Mouse (Mus musculus) c-Kit-positive CD71-negative TER-119-negative erythroid progenitor cells, embryonic 14.5 days (primary cell): ENCODE measurements at regions not wholly inside any gene's neighbourhood (a gene's known extent, or its start where the extent isn't known, plus 50 kb on each side); places are given as distances from the start of the nearest gene placed in this dataset.
"Not testable (repeated sequence)": the region's sequence is repeated elsewhere in the genome, so short reads cannot be mapped to it uniquely, and the experiment has no call there.

Source experiments
- DNase-seq: peaks from one replicate; pipeline ENCODE4 v3.0.0-alpha.2; 2013; ENCODE audit warnings: low read depth

DNA sequence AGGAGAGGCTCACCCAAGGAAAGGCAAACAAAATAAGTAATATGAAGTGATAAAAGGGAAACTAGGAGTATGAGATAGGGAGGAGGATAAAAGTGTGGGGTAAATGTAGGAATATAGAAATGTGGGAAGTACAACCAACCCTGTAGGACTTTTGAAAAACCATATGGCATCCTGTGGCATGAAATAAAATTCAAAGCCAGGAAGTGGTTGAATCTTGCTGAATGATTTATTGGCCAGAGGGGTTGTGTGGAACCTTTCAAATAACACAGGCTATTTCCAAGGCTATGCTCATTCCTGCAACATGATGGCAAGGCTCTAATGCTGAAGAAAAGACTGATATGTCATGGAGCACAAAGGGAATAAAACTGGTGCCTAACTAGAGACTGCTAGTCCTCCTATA, 347.9 kb downstream of the Gm11232 start:
- no peak for DNase-seq

DNA sequence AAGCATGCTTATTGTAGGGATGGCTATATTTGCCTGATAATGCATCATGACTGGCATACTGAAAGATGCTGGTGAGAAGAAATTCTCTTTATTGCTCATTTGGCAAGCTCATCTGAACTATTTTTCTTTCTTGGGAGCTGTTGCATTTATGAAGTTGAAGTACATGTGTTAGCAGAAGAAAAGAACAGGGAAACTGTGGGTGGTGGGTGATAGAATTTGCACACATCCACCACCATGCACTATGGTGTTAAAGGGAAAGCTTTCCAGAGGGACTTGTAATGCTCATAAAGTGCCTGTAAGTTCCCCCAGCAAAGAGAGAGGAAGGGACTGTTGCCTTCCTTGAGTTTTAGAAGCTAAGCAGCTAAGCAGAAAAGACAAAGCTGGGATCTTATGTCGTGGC, 367.3 kb downstream of the Gm11232 start:
- no peak for DNase-seq

DNA sequence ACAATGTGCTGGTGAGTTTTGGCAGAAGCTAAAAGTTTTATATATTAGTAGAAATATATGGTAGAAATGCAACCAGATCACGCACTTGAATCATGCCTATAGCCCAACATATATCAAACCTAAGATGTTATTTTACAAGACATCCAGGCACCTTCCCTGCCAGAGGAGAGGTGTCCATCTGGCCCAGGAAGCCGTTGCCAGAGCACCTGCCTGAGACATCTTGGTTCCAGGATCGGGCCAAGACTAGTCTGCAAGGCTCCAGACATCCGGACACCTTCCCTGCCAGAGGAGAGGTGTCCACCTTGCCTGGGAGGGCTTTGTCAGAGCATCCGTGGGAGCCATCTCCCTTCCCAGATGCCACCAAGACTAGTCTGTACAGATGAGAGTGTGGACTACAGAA, 388.5 kb downstream of the Gm11232 start:
- DNase-seq = no peak

DNA sequence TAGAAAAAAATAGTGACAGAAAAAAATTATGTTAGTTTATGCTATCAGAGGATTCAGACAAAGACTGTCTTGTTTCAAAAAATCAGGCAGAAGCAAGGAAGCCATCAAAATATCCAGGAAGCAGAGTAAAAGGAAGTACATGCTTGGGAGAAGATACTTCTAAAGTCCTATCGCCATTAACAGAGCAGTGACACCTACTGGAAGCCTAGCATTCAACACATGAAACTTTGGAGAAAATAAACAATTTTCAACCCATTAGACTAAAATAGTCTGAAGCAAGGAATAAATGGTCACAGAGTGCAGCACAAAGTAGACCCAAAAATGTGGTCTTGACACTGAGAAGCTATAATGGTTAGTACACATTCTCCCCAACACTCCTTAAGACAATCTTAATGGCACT, 394.0 kb downstream of the Gm11232 start:
- no peak for DNase-seq

DNA sequence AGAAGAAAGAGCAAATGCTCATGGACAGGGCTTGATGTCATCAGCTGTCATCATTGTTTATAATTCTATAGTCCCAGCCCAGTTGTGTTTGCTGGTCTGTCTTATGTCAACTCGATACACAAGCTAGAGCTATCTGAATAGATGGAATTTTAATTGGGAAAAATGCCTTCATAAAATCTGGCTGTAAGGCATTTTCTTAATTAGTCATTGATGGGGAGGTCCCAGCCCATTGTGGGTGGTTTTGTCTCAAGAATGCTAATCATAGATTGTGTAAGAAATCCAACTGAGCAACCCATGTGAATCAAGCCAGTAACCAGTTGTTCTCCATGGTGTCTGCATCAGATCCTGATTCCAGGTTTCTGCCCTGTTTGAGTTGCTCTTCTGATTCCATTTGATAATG, 400.1 kb downstream of the Gm11232 start:
- DNase-seq = no peak

DNA sequence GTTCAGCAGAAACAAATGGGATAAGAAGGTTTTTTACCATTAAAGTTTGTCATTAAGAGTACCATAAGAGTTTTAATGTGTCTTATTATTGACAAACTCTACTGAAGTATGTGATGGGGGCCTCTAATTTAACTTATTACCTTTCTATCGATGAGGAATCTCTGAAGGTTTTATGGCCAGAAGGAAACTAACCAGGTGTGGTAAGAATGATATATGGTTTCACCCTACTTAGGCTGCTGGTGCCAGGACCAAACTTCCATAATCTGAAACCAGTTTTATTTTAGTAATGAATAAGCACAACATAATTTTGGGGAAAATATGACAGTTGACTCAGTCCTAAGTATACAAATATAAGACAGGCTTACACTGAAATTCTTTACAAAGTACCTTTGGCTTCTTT, 401.1 kb downstream of the Gm11232 start:
- no peak for DNase-seq

DNA sequence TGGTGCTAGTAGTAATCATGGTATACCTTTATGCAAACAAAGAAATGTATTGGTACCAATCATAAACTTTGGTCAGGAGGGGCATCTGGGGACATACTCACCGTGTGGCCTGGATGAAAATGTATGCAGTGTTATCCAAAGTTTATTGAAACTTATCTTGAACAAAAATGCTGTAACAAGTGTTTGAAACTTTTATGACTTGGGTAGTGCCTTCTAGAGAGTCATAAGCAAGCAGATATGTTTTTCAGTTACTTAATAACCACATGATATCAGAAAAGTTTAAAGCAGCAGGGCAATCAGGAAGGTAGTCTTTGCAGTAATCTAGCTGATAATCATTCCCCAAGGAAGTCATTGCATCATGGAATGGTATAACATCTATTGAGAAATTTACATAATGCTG, 401.5 kb downstream of the Gm11232 start:
- DNase-seq = no peak

DNA sequence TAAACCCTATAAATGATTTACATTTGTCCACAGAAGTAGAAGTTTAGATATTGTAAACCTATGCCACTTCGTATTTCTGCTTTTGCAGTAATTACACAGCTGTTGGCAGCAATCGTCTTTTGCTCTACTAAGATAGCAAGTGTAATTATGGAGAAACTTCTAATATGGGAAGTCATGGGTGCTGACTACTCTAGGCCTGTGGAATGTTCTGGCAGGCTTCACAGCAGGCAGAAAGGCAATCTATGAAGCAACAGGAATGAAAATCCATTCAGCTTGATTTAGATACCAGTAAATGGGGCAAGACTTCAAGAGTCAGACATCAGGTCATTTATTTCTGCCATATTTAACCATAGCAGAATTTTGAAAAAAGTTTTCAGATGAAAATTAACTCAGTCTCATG, 405.9 kb downstream of the Gm11232 start:
- no peak for DNase-seq

DNA sequence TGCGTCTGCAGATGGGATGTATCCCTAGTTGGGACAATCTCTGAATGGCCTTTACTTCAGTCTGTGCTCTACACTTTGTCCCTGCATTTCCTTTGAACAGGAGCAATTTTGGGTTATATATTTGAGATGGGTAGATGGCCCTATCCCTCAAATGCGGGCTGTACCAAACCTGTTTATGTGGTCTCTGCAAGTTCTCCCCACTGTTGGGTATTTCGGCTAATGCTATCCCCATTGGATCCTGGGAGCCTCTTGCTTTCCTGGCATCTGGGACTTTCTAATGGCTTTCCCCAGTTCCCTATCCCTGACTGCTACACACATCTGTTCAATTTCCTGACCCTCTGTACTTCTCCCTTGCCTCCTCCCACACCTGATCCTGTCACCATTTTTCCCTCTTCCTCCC, 414.7 kb downstream of the Gm11232 start:
- DNase-seq = no peak

DNA sequence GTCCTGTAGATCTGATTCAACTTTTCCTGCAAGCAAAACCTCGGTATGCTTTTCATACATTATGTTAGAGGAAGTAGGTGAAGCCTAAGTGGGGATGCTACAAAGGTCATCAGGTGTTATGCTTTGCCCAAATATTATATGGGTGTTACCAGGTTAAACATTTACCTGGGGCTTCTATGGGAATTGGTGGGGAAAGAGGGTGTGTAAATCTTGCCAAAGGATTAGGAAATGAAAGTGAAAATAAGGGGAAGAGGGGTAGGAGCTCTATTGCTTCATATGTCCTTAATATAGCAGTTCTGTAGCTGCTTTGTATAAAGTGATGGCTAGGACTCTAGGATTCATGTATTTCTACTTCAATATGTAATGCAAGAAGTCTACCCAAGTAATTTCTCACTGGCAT, 419.2 kb downstream of the Gm11232 start:
- no peak for DNase-seq

DNA sequence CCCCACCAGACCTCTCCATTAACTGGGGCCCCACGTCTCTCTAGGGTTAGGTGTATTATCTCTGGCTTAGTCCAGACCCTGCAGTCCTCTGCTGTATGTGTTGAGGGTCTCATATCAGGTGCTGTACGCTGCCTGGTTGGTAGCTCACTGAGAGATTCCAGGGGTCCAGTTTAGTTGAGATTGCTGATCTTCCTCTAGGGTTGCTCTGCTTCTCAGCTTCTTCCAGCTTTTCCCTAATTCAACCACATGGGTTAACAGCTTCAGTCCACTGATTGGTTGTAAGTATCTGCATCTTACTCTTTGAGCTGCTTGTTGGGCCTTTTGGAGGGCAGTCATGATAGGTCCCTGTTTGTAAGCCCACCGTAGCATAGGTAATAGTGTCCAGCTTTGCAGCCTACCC, 425.1 kb downstream of the Gm11232 start:
- DNase-seq = no peak

DNA sequence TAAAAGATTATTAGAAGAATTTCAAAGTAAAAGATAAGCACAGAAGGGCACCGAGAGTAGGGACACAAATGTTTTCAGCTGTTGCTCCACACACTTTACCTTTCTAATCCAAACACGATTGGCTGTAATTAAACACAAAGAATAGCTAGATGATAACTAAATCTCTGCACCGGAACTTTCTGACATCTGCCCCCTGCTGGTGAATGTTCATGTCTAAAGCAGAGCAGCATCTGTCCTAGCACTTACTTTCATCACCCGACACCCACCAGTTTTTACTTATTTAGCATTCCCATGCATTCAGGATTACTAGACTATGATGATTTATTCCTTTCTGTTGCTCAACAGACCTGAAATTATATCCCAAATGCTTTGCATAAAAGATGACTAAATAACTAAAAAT, 425.7 kb downstream of the Gm11232 start:
- no peak for DNase-seq

DNA sequence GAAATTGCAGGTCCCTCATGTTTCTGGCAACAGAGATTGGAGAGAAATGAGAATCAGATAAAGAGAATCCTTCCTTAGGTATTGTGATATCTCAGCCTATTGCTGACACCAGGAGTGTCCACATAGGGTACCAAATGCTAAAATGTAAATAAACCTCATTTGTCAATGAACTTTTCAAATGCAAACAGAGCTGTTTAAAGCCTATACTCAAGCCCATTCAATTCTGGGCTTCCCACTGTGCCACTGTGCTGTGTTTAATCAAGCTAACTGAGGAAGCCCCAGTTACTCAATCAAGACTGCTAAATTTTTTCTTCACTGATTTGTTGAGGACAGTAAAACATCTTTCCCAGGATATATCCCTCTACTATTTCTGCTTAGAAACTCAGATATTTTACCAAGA, 441.2 kb downstream of the Gm11232 start:
- DNase-seq = no peak

DNA sequence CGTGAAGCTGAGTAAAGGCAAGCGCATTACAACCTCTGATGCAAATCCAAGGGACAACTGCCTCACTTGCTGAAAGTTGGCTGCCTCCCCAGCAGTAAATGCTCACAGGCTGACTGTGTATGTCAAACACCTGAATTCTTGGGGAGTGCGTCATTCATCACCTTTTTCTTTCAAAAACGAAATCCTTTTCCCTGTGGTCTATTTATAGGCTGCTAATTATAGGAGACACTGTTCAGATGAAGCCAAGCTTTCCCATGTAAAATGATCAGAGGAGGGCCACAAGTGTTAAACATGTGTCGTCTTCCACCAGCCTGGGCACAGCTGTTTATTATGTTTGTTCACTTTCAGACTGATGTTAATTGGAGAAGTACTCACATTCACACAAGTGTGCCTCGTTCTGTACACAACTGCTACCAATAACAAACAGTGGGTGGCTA, 450.6 kb downstream of the Gm11232 start:
- DNase-seq = no peak

DNA sequence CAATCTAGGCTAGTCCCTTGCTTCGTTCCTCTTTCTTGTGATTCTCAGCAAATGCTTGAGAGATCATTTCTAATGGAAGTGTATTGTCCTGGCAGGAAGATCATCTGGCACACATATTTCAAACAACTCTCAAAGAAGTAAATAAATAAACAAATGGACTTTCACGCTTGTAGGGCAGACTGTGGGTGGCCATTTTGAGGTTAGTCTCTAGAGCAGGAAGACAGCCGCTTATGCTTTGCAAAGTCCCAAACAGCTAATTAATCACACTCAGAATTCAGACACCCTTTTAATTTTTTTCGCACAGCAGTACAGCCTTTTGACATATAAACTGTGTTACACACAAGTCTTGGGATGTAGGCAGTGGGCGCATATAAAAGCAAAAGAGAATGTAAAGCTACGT, 451.1 kb downstream of the Gm11232 start:
- DNase-seq = no peak

DNA sequence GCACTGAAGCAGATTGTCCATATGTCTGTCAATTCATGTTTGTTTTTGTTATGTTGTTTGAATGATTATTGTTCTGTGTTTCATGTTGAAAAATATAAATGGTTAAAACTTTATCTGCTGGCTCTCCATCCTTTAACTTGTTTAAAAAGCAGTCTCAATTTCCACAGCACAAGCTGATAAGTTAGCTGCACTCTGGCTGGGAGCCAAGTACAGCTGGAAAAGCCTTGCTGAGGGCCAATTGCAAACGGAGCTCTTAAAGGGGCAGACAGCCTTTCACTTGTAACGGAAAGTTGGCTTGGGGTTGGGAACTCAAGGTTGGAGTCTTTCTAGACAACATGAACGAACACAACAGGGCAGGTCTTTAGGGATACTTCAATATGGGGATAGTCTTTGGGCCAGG, 462.0 kb downstream of the Gm11232 start:
- DNase-seq = not testable (repeated sequence)

DNA sequence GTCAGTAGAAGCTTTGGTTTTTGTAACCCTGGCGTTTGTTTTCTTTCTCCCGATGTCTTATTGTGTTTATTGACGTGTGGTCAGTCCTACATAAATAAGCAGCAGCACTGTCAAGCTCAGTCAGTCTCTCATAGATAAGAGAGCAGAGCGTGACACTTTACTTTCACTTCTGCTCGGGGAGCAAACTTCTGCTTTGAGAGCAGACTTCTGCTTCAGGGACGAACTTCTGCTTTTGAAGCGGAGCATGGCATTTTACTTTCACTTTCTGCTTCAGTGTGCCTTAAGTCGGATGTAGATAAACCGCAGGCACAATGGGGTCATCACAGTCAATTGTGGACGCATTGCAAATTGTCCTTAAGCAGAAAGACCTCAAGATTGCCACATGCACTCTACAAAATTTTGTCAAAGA, 466.0 kb downstream of the Gm11232 start:
- DNase-seq = peak; percentile 54

DNA sequence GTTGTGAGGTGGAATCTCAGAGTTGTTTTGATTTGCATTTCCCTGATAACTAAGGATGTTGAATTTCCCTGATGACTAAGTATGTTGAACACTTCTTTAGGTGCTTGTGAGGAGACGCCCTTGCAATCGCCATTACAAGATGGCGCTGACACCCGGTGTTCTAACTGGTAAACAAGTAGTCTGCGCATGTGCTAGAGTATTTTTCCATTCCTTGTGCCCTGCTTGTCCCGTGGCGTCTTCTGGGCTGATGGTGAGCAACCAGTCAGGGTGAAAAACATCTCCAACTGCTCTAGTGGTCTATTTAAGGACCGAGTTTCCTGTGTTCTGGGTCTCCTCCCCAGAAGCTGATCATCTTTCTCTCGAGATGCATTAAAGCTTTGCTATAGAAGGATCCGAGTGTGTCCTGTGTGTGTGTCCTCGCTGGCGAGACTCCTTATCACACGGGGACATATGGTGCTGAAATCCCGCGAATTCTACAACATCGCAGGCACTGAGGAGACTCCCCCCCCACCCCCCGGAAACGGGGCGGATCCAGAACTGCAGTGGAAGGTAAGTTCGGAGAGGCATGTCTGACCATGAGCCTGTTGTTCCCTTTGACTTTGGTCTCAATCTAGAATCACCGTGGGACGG, 466.5 kb downstream of the Gm11232 start:
- DNase-seq = peak; percentile 18

DNA sequence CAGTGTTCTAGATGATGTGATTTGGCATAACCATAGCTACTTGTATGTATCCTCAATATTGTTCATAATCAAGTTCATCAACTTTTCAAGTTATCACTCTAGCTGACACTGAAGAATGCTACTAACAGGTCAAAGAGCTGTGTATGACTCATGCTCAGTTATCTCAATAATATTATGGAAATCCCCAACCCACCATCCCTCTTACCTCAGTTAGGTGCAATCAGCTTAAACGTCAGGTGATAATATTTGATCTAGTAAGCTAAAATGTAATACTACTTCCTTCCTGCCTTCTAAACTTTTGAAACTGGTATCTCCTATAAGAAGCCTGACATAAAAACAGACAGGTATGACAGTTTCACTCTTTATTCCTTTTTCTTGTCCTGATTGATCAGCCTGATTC, 474.6 kb downstream of the Gm11232 start:
- DNase-seq = no peak

DNA sequence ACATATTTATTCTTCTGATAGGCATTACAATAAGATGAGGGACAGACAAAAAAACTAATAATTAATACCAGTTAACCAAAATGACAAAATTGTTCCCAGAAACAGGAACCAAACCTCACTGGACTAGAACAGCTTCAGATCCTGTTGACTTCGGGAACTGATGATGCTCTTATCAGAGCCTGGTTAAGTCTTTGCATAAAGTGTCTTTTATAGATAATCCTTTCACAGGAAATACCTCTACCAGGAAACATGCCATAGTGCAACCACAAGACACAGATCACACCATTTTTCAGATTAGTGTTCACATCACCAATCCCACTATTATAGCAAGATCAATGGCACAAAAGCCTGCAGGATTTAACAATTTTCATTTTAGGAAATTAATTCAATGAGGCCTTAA, 478.1 kb downstream of the Gm11232 start:
- DNase-seq = no peak

DNA sequence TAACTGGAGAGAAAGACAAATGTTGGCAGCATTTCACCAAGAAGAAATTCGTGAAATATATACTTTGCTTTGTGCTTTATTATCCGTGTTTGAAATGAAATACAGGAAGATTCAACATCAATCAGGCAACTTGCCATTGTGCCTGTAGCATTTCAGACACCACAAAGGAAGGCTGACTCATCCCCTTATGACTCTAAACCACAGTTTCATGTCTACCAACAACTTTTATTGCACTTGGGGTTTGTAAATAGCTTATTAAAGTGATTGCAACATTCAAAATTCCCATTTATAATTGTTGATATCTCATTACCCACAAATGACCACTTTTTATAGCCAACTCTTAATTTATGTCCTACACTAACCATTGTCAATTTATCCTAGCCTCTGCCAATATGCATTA, 497.9 kb downstream of the Gm11232 start:
- DNase-seq = no peak

DNA sequence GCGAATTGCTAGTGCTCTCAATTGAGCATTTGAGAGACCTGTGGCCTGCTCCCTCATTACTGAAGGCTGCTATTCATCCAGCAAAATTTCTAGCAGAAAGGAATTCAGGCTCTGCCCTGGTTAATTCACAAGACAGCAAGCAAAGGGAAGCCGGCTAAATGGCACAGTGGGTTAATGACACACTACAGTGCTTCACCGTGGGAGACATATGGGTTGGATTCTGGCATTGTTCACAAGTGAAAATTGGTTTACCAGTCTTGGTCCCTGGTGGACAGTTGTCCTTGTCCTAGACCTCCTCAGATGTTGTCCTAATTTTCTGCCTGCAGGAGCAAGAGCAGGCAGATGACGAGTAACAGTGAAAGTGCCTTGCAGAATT, 527.3 kb downstream of the Gm11232 start:
- DNase-seq = no peak

DNA sequence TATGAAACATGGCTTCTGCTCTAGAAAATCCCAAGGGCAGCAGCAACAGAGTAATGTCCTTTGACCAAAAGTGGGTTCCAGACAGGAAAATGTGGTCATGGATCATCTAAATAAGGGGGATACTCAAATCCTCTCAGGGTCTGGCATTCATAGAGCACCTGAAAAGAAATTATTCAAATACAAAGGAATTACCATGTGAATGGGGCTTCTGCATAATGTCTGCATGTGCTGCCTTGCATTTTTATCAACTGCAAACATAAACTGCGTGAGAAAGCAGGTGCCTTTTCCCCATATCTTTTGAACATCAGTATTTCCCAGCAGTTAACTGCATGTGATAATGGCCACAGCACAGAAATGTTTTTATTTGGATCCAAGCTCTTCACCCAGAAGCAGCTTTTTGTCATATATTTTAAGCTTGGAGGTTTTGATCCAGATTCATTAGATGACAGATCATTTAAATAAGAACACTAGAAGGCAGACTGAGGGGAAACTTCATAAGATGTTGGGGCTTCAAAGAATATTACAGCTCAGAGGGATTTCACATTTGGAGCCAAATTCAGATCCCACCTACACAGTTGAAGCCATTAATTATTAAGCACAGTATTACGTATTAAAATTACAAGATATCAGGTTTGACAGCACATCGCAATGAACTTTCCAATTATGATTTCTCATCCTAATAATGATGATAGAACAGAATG, 527.8 kb downstream of the Gm11232 start:
- no peak for DNase-seq

DNA sequence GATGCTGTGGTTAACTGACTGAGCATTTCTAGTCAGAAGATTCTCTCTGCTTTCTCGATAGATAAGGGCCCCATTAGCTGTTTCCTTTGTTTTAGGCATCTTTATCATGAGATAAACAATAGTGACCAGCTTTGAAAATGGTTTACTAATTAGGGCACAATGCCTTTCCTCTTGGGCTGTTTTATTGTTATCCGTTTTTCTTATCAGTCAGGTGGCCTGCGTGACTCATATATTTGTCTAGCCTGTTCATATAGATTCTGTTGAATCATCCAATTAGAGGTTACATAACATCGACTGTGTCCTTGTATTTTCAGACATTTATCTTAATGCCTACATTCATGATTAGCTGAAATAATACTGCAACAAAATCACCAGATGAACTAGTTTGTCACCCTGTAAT, 531.1 kb downstream of the Gm11232 start:
- DNase-seq = no peak
